Mouse (Mus musculus) brain, adult 2 months (tissue): ENCODE results near the gene Tsn.

Source experiments
- DNase-seq: peaks from one replicate; pipeline ENCODE4 v3.0.0; 2011; ENCODE audit warnings: low read depth, low spot score

Tsn gene

DNA sequence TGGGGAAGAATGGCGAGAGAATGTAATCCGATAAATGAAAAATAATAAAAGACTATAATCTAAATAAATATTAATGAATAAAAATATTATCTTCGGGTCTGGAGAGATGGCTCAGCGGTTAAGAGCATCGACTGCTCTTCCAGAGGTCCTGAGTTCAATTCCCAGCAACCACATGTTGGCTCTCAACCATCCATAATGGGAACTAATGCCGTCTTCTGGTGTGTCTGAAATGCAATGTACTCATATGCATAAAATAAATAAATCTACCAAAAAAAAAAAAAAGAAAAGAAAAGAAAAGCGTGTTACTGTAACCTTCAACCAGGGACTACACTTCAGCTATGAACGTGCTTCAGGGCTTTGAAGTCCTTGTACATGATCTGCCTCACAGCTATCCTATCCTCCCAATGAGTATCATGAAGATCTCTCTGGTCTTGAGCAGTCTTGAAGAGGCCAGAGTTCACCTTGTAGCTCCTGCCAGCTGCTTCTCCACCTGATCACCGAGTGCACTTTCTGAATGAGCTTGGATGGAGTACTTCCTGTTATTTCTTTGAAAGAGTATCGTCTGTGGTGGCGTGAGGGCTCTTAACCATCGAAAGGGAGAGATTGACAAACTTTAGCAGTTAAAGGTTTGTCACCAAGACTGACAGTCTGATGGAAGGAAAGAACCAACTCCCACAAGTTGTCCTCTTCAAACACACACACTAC, at the start of gene Tsn:
Gene Tsn, minus strand, starts transcription at position 118 of the 705 bp plus-strand sequence.
- no peak for DNase-seq

DNA sequence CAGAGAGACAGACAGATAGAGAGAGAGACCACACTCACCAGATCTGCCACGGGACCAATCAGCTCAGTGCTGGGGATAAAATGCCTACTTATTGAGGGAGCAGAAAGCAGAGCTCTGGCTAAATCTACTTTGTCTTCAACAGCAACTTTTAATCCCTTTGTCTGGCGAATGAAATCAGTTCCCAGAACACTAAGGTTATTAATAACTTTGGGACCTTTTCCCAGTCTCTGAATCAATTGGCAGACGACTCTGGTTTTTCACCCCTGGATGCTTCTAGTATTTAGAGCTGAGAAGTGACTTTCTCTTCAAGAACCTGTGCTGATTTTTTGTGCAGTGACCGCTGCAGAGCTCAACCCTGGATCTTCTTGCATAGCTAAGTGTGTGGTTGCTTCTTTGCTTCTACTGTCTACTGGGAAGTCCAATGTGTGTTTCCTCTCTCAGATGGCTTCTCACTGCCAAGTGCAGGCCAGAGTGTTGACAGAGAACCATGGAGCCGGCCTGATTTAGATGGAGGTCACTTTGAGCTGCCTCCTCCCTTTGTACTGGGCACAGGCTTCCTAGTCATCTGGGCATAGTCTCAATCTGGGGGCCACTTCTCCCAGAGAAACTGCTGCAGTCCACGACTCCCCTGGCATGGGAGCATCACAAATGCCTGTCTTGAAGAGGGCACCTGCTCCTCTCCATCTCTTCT, 47.7 kb upstream of the Tsn start:
- DNase-seq: peak; percentile 49

DNA sequence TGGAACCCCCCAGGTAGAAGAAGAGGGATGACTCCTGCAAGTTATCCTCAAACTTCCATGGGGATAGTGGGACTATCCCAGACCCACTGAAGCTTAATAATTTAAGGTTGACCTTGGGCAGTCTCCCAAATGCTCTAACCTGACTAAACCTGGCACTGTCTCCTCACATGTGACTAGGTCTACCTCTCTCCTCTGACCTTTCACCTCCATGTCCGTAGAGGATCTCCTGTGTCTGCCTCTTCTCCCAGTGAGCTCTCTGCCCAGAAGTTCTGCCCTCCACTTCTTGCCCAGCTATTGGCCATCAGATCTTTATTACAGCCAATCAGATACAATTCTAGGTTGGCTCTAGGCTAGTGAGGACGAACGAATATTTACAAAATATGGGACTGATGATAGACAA, 38.4 kb upstream of the Tsn start:
- DNase-seq: no peak

DNA sequence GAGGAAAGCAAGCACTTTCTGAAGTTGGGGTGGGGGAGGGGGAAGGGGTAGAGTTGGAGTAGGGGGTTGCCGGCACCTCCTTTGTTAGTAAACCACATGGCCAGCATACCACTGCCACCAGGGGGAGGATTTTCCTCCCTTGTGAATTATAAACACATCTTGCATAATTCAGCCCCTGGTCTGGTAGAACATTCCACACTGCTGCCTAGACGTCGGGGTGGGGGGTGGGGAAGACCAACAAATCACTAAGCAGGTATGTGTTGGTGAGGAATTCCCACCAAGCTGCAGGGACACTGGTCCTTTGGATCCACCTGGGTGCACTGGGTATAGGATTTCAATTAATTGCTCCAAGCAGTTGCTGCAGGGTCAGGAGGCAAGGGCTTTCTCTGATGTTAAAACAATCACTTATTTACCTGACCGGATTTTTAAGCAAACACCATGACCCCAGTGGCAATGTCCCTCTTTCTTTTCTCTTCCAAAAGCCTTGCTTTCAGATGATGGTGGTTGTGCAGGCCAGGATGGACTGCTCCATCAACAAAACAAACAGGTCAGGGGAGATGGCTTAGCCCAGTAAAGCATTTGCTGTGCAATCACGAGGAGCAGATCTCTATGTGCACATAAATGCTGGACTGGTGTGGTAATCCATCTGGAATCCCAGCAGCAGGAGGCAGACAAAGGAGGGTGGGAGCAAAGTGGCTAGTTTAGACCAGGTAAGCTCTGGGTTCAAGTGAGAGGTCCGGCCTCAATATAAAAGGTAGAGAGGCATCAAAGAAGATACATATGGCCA, 32.3 kb upstream of the Tsn start:
- DNase-seq: no peak

DNA sequence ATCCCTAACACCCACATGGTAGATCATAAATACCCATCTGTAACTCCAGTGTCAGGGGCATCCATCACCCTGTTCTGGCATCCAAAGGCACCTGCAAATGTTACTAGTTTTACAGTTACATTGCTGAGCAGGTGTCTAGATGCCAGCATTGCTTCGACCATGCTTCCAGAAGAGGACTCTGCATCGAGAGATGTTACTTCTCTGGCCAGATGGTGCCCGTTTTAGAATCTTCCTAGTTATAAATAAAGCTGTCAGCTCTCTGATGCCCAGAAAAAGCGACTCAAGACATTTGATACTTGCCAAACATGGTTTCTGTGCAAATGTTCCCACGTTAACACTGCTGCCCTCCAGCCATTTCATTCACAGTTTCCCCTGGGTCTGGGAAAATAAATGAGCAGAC, 26.4 kb upstream of the Tsn start:
- peak; percentile 63 for DNase-seq

DNA sequence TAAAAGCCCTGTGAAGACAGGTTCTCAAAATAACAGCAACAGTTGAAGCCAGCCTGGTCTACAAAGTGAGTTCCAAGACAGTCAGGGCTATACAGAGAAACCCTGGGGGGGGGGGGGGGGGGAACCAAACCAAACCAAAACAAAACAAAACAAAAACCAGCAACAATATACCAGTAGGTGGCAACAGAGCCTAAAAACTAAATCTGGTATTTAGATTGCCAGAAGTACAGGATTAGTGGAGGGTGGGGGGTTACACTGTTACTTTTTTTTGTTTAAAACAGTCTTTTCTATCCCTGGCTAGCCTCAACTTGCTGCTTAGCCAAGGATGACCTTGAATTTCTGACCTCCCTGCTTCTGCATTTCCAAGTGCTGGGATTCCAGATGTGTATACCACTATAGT, 24.3 kb upstream of the Tsn start:
- DNase-seq: no peak

DNA sequence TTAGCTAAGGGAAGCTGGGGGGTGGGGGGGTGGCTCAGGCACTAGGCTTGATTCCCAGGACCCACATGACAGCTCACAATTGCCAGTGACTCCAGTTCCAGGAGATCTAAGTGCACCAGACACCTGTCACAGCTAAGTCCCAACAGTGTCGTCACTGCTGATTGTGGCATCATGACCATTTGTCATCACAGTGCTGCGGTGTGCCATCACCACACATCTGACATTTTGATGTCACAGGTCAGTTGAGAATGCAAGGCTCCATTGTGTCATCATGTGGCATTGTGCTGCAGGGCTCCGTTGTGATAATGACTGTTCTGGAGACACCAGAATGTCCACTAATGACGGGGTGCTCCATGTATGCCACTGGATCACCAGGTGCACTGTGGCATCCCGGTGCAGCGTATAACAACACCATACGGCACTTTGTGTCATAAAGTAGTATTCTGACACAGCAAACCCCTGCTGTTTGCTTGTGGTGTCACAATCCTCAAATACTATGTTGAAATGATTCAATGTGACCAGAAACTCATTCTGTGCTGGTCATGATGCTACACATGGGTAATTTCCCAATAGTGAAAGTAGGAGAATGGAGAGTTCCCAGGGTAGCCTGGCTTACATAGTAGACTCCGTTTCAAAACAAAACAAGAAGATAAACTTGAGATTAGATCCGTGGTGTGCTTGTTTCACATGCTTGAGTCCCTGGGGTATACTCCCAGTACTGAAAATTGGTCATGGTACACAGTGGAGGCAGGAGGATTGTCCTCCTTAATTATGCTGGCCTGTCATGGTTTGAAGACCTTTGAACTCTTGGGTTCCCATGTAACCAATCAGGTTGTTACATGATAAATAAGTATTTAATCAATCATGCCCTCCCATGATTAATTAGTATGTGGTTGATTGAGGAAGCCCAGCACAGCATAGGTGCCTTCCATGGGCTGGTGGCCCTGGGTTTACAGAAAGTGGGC, 23.5 kb upstream of the Tsn start:
- DNase-seq: no peak

DNA sequence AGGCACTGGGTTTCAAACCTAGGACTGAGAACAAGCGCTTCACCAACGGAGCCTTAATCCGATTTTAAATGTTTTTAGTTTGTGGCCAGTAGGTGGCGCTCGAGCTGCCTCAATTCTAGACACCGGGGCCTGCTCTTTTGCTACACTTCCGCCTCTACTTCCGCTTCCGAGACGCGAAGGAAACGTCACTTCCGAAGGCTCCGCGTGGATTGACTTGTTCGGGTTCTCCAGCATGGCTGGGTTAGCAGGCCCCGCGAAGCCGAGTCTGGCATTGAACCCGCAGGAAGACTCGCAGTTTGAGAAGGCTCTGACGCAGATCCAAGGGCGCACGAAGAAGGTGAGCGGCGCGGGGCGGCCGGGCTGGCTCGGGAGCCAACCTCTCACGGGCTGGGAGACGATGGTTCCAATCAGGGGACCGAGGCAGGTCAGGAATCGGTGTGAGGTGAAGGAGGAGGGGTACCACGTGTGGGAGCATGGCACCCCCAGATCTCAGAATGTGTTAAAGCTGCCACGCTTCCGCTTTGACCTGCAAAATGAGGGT, 10.2 kb upstream of the Tsn start, which contains the start of gene Nifk:
Gene Nifk, plus strand, starts transcription at position 179 of the 541 bp plus-strand sequence.
- DNase-seq: peak; percentile 99

DNA sequence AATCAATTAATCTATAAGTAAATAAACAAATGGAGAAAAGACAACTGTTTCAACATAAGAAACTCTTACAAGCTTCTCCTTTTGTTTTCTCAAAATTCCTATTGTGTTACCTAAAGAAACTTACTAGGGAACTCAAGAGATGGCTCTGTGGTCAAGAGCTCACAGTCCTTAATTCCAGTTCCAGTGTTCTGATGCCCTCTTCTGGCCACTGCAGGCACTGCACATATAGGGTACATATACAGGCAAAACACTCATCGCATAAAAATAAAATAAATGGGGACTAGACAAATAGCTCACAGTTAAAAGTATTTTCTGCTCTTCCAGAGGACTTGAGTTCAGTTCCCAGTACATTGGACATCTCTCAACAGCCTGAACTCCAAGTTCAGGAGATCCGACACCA, 9.2 kb upstream of the Tsn start:
- peak; percentile 20 for DNase-seq

DNA sequence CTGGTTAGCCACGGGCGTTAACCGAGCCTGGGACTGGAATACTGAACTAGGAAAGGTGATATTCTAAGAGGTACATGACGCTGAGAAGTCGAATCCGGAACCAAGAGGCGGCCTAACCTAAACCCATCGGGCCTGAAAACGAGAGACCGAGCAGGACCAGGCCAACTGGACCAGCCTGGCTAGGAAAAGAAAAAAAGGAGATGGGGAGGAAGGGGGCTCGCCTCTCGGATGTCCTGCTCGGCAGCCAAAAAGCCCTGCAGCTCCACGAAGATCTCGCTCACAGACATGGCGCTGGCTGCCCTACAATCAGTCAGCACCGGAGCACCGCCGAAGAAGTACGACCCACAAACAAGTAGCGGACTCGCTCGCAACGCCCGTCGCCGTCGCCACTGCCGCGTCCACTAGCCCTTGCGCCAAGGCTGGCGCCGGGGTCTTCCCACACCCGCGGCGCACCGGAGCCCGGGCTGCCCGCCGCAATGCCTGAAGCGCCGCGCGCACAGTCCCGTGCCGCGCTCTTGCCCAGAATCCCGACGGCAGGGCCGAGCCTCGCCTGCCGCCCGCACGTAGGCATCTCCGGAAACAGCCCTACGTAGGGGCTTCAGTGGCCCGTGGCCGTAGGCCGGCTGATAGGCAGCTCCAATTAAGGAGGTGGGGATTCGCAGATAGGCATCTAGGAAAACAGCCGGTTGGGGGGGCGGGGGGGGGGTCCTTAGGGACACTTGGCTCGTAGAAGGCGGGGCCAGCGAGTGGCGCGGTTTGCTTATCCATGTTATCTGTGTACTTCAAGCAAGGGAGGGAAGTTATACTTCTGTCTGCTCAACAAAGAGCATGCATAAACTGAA, 538 bp downstream of the Tsn start:
- peak; percentile 94 for DNase-seq

DNA sequence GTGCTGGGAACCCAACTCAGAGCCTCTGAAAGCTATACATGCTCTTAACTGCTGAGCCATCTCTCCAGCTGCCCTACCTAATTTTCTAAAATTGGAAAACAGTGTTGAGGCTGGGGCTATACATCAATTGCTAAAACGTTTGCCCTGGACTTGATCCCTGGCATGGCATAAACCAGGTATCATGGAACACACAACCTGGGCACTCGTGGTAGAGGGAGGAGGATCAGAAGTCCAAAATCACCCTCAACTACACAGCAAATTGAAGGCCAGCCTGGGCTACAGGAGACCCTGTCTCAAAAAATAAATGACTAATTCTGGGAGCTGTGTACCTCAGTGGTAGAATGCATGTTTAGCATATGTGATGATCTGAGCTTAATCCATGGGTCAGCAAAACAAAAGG, 13.8 kb downstream of the Tsn start:
- no peak for DNase-seq

DNA sequence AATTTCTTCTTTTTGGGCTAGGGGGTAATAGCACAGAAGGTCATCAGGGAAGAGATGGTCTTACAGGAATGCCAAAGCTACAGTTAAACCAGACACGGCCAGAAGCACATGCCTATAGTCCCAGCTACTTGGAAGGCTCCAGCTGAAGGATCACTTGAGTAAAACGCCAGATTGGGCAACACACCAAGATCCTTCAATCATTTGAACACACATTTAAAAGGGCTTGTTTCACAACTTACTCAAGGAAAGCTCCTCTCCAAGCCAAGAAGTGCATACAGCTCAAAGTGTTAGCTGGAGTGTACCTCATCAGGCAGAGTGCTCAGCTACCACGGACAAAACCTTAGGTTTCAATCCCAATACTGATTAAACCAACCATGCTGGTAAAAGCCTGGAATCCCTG, 14.9 kb downstream of the Tsn start:
- DNase-seq: no peak

DNA sequence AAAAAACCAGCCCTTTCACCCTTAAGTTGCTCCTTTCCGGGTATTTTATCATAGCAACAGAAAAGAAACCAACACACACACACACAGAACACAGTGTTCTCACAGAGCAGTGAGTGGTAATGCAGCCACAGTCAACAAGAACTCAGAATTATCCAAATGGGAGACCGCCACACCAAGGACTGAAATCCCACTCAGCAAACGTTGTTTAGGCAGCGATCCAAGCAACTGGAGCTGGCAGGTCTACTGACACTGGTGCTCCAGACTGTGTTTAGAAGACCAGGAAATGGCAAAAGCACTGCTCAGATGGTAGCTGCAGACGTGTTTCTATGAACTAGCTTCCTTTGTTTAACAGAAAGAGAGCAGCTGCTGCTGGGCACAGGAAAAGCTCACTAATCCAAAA, 16.7 kb downstream of the Tsn start:
- DNase-seq: peak; percentile 44

DNA sequence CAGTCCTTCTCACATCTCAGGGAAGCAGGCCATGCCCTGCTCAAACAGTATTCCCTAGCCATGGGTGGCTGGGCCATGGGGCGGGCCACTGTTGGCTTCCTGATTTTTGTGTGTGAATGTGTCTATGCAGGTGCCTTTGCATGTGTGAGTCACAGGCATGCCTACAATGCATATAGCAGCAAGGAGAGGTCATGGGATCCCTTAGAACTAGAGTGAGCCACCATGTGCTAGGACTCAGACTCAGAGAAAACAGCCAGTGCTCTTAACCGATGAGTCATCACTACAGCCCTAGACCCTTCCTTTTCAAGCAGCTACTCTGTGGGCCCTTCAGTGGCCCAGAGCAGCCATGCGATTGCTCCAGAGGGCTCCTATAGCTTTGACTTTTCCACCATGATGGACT, 17.3 kb downstream of the Tsn start:
- no peak for DNase-seq

DNA sequence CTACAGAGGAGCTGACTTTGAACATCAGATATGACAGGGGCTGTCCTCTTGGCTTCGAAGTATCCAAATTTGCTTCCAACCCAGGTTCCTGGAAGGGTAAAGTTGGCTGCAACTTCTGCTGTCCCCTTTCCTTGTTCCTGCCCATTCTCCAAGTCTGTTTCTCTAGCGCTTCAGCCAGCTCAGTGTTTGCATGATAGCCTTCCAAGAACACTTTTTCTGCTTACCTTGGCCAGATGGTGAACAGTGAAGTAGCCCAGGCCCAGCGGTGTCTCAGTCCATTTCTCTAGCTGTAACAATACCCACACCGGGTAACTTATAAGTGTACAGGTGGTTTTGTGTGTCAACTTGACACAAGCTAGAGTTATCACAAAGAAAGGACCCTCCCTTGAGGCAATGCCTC, 19.2 kb downstream of the Tsn start:
- no peak for DNase-seq

DNA sequence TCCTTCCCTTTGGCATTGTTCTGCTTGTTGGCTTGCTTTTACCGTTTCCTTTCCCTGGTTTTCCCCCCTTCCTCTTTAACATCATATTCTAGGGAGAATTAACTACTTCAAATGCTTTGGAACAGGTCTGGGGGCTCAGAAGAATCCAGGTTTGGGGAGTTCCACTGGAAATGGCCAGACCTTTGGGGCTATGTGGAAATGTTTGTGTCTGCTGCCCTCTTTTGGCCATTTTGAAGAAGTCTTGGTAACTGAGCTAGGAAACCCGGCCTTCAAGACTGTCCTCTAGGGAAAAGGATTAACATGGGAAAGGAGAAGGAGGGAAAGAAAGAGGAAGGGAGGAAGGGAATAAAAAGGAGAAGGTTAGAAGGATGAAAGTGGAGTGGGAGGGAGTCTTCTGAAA, 36.4 kb downstream of the Tsn start:
- DNase-seq: peak; percentile 56

DNA sequence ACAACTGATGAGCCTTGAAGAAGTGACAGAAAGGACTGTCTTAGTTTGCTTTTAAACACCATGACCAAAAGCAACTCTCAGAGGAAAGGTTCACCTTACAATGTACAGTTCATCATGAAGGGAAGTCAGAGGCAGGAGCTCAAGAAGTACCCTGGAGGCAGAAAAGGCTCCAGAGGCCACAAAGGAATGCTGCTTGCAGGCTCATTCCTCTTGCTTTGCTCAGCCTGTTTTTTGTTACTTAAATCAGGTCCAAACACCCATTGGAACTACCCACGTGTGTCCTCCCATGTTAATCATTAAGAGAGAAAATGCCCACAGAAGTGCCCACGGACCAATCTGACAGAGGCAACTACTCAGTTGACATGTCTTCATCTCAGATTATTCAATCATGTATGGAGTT, 59.6 kb downstream of the Tsn start:
- DNase-seq: no peak
